Mouse (Mus musculus) thymus, adult 2 months (tissue): ENCODE measurements around the gene Lrrc10.

Source experiments
- CTCF ChIP-seq: fragments of 200-500 bp; IDR thresholded peaks from 2 replicates; pipeline ENCODE4 v1.5.1; 2012; ENCODE audit warnings: mild to moderate bottlenecking, control low read depth, low read length, moderate library complexity, borderline replicate concordance; ENCODE audit not compliant: control insufficient read depth, poor library complexity, insufficient read depth; ENCODE audit errors: extremely low read depth
- POLR2A ChIP-seq: fragments of 200-500 bp; IDR thresholded peaks from 2 replicates; pipeline ENCODE4 v1.6.1; 2012; ENCODE audit warnings: mild to moderate bottlenecking, low read length, control low read depth, moderate library complexity; ENCODE audit not compliant: control insufficient read depth, poor library complexity, insufficient read depth; ENCODE audit errors: extremely low read depth

GRCm38 (mm10) chr10:117033785-117034184 lies 11.4 kb upstream of the Lrrc10 start:
- TF ChIP-seq POLR2A: no peak
- TF ChIP-seq CTCF: peak; percentile 68; the same call in 1 of the 2 replicates
